Mouse (Mus musculus): ENCODE measurements at regions not wholly inside any gene's neighbourhood (a gene's known extent, or its start where the extent isn't known, plus 50 kb on each side); places are given as distances from the start of the nearest gene placed in this dataset.
A peak's percentile ranks its signal among the peaks of the same experiment; 100 is the strongest.
"Not testable (repeated sequence)": the region's sequence is repeated elsewhere in the genome, so short reads cannot be mapped to it uniquely, and the experiment has no call there.

GRCm38 (mm10) chr10:111592416-111593149 lies 86.5 kb downstream of the Phlda1 start:
- DNase-seq (ENCODE audit: low read depth, low spot score) = no peak

- no peak for DNase-seq (ENCODE audit: low read depth, low spot score)
These were observed 87.2 kb downstream of the Phlda1 start for GRCm38 (mm10) chr10:111593280-111593679.

DNA sequence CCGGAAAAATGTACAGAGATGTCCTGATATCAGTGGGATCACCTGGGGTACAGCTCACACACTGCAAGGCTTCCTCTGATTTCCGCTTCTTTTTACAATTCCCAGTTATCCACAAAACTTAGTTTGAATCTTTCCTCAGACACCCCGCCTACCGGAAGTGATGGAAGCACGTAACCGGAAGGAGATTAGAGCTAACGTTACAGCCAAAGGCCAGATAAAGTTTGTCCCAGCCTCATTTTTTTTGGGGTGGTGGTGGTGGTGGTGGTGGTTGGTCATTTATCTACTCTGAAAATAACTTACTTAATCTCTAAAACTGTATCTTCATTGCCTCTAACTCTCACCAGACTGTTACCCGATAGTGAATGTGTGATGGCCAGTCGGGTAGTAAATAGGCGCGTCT lies 88.1 kb downstream of the Phlda1 start:
- no peak for DNase-seq (ENCODE audit: low read depth, low spot score)

- no peak for DNase-seq (ENCODE audit: low read depth, low spot score)
These were observed 88.6 kb downstream of the Phlda1 start for GRCm38 (mm10) chr10:111594651-111595050.

DNA sequence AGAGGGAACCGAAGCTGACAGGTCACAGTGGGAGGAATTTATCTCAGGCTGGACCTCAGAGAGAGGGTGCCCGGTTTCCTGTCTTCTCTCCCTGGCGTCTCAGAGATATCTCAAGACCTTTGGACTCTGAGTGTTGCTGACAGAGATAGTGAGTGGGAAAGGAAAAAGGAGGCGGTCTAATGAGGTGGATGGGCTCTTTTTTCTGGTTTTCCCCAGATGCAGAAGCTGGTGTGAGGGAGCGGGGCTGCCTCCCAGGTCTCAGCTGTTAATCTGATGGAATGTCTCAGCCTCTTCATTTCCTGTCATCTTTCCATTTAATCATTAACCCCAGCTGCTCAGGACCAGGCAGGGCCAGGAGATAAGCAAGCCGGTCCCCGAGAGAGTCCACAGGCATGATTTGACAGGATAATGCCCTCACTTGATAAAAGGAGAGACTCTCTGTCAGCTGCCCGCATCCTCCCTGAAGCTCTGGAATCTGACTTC lies 89.5 kb downstream of the Phlda1 start:
- peak; percentile 29 for DNase-seq (ENCODE audit: low read depth, low spot score)

GRCm38 (mm10) chr10:111598650-111599049 lies 92.6 kb downstream of the Phlda1 start:
- no peak for DNase-seq (ENCODE audit: low read depth, low spot score)

- no peak for DNase-seq (ENCODE audit: low read depth, low spot score)
These were observed 93.5 kb downstream of the Phlda1 start for GRCm38 (mm10) chr10:111599297-111600250.

DNA sequence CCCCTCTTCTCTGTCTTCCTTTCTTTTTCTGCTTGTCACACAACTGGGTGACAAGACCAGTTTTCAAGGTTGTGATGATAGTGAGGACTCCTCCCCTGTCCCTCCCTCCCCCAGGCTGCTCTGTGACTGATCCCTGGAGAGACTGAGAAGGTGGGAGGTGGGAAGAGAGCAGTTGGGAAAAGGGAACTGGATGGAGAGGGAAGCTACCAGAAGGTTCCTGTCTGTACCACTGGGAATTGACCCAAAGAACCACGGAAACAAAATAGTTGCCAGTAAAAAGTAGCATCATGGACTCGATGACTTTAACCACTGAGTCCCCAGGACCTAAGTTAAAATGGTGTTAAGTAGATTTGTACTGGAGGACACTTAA lies 94.2 kb downstream of the Phlda1 start:
- no peak for DNase-seq (ENCODE audit: low read depth, low spot score)

DNA sequence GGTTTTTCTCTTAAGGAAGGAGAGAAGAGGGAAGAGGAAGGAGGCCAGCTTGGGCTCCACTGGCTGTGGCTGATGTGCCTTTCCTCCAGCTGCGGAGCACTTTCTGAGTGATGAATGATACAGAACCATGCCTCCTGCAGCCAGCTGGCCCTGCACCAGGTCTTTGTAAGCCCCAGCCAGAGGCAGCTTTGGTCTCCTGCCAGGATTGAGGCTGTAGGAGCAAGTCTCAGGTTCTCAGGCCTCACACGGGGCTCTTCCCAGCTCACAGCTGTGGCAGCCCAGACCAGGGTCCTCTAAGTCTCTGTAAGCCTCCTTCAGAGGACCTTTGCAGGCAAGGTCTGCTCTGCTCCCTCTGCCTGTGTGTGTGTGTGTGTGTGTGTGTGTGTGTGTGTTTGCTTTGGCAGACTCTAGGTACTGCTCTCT lies 94.6 kb downstream of the Phlda1 start:
- peak; percentile 65 for DNase-seq (ENCODE audit: low read depth, low spot score)

- DNase-seq (ENCODE audit: low read depth, low spot score) = no peak
These were observed 97.1 kb downstream of the Phlda1 start for GRCm38 (mm10) chr10:111603166-111603565.

GRCm38 (mm10) chr10:111607381-111607780 lies 101.3 kb downstream of the Phlda1 start:
- DNase-seq (ENCODE audit: low read depth, low spot score) = not testable (repeated sequence)

GRCm38 (mm10) chr10:111608385-111609093 lies 102.5 kb downstream of the Phlda1 start:
- no peak for DNase-seq (ENCODE audit: low read depth, low spot score)

- DNase-seq (ENCODE audit: low read depth, low spot score) = no peak
These were observed 103.8 kb downstream of the Phlda1 start for GRCm38 (mm10) chr10:111609889-111610288.

- no peak for DNase-seq (ENCODE audit: low read depth, low spot score)
These were observed 113.7 kb downstream of the Phlda1 start for GRCm38 (mm10) chr10:111619627-111620270.

DNA sequence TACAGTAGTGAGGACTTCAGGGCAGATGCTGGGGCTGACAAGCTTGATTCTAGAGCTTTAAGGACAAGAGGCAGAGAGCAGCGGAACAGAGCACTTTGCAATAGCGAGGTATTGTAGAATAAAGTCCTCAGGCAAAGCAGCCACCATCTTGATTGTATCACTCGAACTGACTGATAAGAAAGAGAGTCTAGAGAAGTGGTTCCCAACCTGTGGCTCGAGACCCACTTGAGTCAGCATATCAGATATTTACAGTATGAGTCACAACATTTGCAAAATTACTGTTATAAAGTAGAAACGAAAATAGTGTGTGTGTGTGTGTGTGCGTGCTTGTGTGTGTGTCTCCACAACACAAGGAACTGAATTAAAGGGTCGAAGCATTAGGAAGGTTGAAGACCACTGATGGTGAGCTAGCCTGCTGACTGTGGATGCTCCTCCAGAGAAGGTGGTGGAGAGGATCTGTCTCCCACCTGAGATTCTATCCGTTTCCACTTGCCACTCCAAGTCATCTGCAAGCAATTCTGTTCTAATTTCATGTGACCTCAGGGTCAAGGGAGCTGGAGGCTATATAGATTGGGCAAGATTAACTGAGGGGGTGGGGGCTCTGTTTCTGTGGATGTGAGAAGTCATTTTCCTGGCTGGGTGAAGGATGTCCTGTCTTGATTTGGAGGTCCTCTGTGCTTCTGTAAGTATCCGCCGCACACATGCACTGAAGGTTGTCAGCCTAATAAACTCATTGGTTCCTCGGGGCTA lies 115.0 kb downstream of the Phlda1 start:
- DNase-seq (ENCODE audit: low read depth, low spot score) = no peak

GRCm38 (mm10) chr10:111622789-111623188 lies 116.7 kb downstream of the Phlda1 start:
- DNase-seq (ENCODE audit: low read depth, low spot score) = no peak

- no peak for DNase-seq (ENCODE audit: low read depth, low spot score)
These were observed 117.9 kb downstream of the Phlda1 start for GRCm38 (mm10) chr10:111624021-111624420.

GRCm38 (mm10) chr10:111624624-111625023 lies 118.5 kb downstream of the Phlda1 start:
- DNase-seq (ENCODE audit: low read depth, low spot score) = no peak

DNA sequence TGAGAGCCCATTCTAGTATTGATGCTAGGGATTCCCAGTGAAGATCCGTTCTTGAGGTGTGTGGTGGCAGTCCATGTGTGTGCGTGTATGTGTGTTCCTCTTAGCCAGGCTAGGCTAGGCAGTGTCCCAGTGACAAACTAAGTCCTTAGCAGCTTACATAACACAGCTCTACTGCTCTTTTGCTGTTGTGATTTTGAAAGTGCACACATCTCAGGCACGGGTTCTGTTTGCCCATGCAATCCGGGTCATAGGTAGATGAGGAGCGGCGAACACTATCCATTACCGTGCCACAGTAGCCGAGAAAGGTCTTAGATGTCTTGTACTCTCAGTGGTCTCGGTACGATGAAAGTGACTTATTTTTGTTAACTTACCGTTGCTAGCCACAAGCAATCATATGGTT lies 119.5 kb downstream of the Phlda1 start:
- DNase-seq (ENCODE audit: low read depth, low spot score) = no peak

DNA sequence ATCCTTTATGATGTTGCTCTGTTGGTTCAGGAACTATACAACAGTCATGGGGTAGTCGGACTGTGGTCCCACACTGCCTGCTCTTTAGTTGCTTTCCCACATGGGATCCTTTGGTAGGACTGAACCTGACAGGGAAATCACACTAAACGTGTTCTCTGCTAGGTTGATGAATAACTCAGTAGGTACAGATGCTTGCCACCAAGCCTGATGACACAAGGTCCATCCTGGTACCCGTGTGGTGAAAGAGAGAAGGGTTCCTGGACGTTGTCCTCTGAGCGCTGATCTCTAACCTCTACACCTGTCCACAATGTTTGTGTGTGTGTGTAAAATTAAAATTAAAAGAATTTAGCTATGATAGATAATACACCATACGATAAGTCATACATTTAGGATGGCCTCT lies 119.9 kb downstream of the Phlda1 start:
- DNase-seq (ENCODE audit: low read depth, low spot score) = no peak

- DNase-seq (ENCODE audit: low read depth, low spot score) = no peak
These were observed 130.2 kb downstream of the Phlda1 start for GRCm38 (mm10) chr10:111636283-111636682.

Data from mesoderm, embryonic 11.5 days (tissue).